Mouse (Mus musculus) thymus, postnatal 10 days (tissue): Measurements from ENCODE around the gene Gadd45a.

ENCODE experiments used
- DNase-seq, 2 experiments: peaks; one replicate each; pipeline ENCODE4 v3.0.0; 2021; ENCODE audit warnings: low spot score in 2 of 2

The Gadd45a gene

DNA sequence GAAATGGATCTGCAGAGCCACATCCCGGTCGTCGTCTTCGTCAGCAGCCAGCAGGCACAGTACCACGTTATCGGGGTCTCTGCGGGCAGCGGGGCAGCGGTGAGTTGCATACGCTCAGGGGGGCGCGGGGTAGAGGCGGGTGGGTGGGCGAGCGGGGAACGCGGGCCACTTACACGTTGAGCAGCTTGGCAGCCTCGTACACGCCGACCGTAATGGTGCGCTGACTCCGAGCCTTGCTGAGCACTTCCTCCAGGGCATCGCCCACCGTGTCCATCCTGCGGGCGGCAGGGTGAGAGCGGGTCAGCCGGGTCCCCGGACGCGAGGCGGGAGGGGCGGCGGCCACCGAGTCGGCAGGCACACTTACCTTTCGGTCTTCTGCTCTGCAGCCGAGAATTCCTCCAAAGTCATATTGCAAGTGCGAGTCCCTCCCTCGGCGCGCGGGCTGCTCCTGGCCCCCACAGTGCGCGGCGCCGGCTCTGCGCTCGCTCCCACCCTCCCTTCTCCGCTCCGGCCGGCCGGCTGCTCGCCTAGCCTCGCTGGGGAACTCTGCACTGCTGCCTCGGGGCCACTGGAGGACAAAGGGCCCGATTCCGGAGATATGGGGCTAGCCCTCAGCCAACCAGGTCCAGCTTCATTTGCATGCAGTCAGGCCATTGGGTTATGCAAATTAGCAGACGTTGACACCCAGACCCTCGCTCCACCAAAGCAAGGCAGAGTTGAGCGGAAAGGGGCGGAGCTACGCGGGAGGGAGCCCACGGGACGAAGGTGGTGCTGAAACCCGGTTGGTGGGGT lies at the start of gene Gadd45a:
Gene Gadd45a (minus strand): TSS at position 621 of the 792 bp plus-strand sequence.
- peak; percentile 94 to 96 for DNase-seq

DNA sequence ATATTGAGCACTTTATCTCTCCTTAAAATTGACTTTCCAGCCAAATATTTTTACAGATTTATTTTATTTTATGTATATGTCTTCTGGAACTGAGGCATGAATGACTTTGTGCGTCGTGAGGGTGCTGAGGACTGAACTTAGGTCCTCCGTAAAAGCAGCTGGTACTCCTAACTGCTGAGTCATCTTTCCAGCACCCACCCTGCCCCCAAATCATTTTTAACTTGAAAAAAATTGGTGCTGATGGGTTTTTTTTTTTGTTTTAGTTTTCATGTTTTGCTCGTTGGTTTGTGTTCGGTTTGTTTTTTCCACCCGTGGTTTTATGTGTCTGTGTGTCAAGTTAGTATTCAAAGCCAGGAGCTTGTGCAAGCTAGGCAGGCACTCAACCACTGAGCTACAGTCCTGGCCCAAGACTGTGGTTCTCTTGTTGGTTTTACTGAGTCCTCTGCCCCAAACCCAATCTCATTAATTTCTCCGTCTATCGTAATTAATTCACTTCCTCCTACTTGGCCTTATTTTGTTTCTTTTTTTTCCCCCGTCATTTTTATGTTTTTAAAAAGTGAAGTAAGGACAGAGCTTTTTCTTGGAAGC lies 48.7 kb upstream of the Gadd45a start:
- DNase-seq, result no peak

DNA sequence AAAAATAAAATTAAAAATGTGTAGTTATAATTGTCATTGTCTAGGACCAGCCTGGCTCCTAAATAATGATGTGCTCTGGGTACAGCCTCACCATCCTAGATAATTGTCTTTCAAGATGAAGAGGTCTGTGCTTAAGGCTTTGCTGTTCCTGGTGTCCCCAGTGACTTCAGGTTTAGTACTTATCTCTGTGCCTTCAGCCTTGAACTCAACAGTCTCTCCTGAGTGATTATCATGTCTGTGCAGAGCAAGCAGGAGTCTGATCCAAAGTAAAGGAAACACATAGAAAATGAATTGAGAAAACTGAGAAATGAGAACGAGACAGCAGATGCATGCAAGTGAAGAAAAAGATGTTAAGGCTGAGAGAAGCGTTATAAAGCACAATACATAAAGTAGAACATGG lies 47.2 kb upstream of the Gadd45a start:
- DNase-seq, result no peak

DNA sequence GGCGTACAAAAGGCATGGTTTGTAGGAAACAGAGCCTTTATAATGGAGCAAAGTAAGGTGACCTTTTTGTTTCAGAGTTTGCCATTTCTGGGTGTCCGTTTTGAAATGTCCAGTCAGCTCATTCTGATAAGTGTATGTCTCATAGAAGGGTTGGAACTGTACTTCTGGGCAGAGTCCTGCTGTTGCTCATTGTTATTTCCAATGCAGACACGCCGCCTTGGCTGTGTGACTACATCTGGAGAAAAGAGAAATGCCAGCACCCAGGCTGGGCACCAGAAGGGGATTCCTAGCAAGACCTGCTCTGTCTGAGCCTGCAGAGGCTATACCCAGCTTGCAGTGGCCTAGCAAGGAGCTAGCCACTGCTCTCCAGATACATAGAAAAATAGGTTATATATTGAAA lies 43.9 kb upstream of the Gadd45a start:
- no peak for DNase-seq

DNA sequence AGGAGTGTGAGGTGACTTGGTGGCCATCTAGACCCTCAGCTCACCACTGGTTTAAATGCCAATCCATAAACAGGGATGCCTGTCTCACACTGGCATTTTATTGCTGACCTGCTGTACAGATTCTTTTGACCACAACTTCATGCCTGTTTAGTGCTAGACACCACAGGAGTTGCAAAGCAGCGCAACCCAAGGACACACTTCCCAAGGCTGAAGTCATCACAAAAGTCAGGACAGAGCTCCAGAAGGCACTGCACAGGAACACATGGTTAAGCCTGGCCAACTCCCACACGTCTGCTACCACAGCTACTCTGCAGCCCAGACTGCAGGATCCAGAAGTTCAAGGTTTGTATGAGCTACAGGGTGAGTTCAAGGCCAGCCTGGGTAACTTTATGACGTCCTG lies 40.8 kb upstream of the Gadd45a start:
- DNase-seq, result no peak

DNA sequence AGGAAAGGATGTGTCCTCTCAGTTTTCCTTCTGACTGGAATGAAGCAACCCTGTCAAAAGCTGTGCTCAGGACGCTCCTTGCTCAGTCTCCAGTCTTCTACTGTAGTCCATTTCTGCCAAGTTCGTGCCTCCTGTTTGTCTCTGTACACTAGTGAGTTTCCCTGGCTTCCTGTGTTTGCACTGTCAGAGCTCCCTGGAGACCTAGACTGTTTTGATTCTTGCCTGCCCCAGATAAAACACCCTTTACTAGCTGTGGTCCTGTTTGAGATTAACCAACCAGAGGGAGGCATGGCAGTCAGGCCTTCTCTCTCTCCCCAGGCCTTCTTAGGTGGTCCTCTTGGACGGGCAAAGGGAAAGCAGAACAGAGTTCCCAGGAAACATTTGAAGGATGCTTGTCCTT lies 40.2 kb upstream of the Gadd45a start:
- no peak for DNase-seq

DNA sequence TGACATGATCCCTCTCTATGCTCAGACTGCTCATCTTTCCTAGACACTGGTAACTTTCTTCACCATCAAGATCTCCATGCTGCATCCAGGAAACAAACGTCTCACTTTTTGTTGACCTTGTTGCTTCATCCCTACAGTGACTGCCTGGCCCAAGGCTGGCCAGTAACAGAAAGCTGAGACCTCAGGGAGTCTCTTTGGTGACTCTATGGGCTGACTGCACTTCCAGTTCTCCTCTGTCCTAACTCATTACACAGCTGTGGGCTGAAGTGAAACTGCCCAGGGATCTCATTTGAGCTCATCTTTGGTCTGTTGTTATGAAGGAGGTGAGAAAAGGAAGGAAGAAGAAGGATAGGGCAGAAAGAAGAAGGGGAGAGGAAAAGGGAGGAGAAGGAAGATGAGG lies 39.1 kb upstream of the Gadd45a start:
- no peak for DNase-seq

DNA sequence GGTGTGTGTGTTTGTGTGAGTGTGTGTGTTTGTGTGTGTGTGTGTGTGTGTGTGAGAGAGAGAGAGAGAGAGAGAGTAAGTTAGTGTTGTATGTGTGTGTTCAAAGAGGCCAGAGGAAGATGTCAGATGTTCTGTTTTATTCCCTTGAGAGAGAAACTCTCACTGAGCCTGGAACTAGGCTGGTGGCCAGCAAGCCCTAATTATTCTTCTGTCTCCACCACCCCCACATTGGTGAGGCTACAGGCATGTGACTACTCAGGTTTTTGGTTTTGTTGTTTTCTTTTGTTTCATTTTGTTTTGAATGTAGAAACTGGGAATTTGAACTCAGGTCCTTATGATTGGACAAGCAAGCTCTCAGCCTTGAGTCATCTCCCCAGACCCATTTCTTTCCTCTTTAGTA lies 37.6 kb upstream of the Gadd45a start:
- no peak for DNase-seq

DNA sequence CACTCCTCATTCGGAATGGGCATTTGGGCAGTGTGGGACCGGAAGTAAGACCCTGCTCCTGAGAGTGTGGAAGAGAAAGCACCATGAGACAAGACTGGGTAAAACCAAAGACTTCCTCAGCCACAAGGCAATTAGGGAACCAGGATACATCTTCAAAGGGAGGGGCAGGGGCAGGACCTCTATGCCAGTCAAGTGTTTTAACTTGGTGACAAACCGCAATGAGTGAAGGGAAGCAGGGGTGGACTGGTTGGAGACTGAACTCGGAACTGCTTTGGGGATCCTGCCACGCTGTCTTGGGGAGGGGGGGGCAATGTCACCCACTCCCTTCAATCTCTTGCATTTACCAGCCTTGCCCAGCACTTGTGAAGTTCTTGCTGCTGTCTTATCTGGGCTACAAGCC lies 36.7 kb upstream of the Gadd45a start:
- no peak for DNase-seq

DNA sequence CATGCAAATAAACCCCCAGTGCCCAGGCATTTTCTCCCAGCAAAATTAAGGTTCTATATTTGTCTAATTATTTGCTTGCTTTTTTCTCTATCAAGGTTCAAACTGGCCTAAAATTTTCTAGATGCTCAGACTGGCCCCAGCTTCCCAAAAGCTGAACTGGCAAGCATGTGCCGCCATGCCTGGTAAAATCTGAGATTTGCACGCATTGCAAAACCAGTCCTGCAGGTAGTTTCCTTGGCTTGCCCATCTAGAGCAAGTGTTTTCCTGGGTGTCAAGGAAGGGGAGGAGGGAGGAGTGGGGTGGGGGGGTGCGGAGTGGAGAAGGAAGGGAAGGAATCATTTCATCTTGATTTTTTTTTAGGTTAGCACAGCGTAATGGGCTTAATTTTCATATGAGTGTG lies 36.2 kb upstream of the Gadd45a start:
- no peak for DNase-seq

DNA sequence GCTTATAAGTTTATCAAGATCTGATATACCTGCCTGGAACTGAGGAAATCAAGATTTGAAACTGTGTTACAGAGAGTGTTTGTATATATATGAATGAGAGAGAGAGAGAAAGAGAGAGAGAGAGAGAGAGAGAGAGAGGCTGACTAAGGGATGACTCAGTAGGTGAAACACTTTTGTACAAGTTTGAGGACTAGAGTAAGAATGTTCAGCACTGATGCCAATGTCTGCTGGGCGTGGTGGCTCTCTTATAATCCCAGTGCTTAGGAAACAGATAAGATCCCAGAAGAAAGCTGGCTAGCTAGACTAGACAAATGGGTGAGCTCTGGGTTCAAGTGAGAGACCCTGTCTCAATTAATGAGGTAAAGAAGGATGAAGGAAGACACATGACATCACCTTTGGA lies 34.4 kb upstream of the Gadd45a start:
- DNase-seq, result no peak

DNA sequence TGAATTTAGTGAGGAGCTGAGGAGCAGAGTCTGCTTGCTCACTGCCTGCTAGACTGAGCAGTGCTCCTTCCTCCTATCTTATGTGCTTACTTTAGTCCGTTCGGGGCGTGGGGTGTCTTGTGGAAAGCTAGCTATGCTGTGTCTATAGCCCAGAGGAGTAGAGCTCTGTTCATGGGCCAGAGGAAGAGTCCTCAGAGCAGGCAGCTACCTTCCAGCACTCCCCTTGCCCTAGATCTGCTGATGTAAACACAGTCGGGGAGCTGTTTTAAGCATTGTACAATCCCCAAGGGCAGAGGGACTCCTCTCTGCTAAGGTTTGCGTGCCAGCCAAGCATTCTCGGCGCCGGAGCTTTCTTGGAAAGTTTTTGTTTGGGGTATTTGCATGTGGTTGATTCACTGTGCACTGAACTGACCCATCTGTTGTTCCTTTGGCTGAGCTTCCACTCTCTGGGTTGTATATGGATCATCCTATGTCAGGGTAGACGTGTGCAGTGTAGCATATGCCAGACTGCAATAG lies 32.6 kb upstream of the Gadd45a start:
- no peak for DNase-seq

DNA sequence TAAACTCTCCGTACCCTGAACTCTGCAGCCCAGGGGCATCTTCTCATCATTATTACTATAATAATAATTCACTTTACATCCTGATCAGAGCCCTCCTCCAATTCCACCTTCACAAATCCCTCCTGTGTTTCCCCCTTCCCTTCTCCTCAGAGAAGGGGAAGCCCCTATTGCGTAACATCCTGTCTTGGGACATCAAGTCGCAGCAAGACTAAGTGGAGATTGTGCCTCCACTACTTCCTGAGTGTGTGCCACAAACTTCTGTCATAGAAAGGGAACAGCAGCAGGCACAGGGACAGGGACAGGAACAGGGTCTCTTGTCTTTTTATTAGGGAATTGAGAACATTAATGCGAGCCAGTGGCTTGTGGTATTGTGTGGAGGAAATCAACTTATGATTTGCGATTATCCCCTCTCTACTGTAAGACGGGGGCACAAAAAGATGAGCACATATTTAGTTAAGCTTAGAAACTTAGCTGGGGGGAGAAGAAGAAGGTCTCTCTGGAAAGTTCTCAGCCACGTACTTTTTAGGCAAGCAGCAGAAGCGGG lies 32.0 kb upstream of the Gadd45a start:
- DNase-seq, result no peak

DNA sequence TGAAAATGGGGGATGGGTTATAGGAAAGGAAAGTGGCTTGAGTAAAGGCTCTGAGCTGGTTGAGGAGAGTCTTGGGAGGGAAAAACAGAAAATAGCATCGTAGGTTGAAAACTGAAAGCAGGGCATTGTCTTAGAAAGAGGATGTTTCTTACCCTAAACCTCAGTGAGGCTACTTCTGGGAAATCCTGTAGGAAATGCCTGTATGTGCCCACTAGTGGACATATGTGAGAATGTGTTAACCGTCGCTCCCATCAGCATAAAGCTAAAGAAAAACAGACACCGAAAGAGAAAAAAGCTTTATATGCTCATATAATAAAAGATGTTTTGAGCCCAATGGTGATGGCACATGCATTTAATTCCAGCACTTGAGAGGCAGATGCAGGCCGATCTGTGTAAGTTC lies 22.8 kb upstream of the Gadd45a start:
- no peak for DNase-seq

DNA sequence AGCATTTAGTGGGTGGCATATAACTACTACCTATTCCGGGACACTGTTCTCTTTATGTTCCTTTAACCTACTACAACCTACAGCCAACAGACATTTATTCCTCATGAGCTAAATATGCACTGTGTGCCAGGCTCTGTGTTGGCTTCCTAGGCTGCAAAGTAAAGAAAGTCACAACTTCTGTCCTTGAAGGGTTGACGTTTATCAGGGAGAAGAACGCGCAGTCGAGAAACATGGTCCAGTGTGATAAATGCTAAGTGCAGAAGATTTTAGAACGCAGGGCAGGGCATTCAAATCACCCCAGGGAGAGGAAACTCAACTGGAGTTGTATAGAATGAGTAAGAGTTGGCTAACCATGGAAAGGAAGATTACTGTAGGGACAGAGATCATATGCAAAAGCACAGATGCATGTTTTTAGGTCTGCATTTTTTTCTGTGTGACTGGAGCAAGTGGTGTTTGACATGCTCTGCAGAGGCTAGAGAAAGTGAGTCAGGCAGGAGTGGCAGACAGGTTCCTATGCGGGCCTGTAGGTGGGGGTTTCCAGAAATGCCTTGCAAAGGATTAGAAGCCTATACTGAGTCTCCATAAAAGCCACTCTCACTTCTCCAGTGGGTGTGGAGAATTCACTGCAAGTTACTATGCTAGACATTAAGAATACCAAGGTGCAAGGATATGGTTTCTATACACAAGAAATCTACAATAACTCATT lies 20.9 kb upstream of the Gadd45a start:
- no peak for DNase-seq

DNA sequence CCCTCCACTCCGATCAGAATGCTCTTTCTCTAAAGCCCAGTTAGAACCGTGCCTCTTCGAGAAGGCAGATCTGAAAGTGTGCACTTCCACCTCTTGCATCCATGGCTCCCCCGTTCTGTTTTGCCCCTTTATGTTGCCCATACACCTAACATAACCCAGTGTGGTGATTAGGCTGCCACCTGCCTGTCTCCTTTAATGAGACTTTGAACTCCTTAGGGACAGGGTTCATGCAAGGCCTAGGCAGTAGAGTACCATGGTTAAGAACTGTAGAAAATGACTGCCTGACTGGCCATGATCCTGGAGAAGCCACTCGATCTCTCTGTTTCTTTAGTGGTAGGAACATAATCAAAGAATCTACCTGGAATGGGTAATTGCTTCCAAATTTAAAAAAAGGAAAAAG lies 20.3 kb upstream of the Gadd45a start:
- DNase-seq, result no peak

DNA sequence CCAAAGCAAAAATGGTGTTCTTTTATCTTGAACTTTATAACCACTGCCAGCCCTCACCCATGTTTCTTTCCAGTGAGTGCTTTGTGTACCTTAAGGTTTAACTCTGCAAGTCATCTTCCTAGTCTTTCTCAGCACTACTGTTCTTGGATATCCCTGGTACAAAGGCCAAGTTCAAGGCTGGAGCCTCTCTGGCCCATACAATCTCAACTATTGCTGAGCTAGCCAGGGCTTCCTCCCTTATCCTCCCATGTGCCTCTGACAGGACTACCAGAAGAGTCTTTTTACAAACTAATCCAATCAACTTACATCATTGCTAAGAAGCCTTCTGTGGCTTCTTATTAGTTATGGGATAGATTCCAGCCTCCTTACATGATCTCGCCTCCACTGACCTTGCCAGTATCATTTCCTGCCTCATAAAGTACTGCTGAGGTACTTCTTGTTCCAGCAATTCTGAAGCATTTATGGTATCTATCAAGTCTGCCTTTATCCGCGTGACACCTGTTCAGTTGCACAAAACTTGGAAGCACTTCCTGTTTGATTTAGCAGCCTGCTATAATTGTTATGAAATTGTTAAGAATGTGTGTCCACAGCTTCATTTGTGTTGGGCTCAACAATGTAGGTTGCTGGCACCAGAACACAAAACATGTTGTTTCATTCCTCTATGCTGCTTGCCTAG lies 19.8 kb upstream of the Gadd45a start:
- DNase-seq, result no peak

DNA sequence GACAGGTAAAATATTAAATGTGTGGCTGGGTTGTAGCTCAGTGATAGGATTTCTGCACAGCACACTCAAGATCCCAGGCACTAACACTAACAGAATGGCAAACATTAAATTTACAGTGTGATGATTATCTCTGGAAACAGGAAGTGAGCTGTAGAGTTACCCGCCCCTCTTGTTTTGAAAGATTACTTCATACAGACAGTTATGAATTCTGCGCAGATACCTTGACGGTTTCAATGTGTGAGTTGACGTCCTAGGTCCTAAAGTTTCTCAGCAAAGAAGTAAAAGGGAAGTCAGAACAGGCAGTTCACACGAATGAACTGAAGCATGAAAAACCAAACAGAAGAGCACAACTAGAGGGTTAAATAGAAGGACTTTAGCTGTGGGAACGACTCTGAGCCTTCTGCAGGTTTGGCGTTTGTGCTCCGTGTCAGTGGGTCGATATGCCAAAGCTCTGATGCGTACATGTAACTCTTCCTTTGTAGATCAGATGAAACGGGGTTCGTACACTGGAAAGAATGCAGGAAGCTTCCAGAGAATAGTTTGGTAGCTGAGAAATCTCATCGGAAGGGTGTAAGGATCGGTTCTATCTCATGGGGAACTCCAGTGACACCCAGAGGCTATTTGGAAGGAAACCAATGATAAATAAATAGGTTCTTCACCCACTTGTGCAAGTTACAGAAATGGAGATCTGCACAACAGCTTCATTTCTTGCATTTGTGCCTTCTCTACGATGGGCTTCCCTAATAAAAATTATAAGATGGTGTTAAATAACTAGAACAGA lies 19.0 kb upstream of the Gadd45a start:
- peak in 1 of 2 experiments; percentile 10 for DNase-seq

DNA sequence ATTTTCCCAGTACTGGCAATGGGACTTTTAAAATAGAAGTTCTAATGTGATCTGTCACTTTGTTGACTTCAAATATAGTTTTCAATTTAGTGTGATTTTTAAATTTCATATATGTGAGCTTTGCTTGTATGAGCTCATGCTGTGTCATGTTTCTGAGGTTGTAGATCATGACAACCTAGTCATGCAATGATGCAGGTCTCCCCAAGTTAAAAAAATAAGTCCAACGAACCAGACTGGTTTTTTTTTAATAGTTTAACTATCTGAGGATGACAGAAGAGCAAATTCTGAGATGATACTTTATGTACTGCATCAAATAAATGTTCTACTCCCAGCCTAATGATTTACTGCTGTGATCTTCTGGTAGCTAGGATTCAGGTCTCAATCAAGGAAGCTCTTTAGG lies 12.8 kb upstream of the Gadd45a start:
- no peak for DNase-seq

DNA sequence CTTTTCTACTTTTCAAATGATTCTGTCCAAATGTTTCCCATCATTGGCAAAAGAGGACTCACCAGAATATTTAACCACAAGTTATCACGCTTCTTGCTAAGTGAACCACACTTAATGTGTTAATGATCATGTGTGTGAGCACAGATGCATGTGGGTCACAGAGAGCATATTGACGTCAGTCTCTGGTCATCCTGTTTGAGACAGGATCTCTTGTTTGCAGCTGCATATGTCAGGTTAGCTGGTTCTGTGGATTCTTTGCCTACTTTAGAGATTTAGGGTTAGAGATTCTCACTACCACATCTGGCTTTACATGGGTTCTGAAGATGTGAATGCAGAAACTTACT lies 12.4 kb upstream of the Gadd45a start:
- DNase-seq, result no peak
